Mouse (Mus musculus): Measurements from ENCODE around the gene Gimap9.

Gene Gimap9

GRCm38 (mm10) chr6:48675931-48676859, at the start of gene Gimap9:
Gene Gimap9, plus strand, starts transcription at chr6:48676129.
- DNase-seq (ENCODE audit: low spot score in 2 of 2): no peak

GRCm38 (mm10) chr6:48626464-48626863, 49.5 kb upstream of the Gimap9 start, which contains the start of gene AI854703:
Gene AI854703, plus strand, starts transcription at chr6:48626764.
- no peak for DNase-seq (ENCODE audit: low spot score in 2 of 2)

GRCm38 (mm10) chr6:48626984-48627383, 48.9 kb upstream of the Gimap9 start:
- peak; percentile 64 to 67 for DNase-seq (ENCODE audit: low spot score in 2 of 2)

GRCm38 (mm10) chr6:48627511-48627924, 48.4 kb upstream of the Gimap9 start:
- no peak for DNase-seq (ENCODE audit: low spot score in 2 of 2)

- no peak for DNase-seq (ENCODE audit: low spot score in 2 of 2)
Observed at GRCm38 (mm10) chr6:48628377-48628776, 47.6 kb upstream of the Gimap9 start.

GRCm38 (mm10) chr6:48628808-48629660, 46.9 kb upstream of the Gimap9 start:
- peak; percentile 44 to 51 for DNase-seq (ENCODE audit: low spot score in 2 of 2)

GRCm38 (mm10) chr6:48629661-48630034, 46.3 kb upstream of the Gimap9 start:
- DNase-seq (ENCODE audit: low spot score in 2 of 2): no peak

- no peak for DNase-seq (ENCODE audit: low spot score in 2 of 2)
Observed at GRCm38 (mm10) chr6:48630831-48631230, 45.1 kb upstream of the Gimap9 start.

- DNase-seq (ENCODE audit: low spot score in 2 of 2): no peak
Observed at GRCm38 (mm10) chr6:48635105-48635504, 40.8 kb upstream of the Gimap9 start.

GRCm38 (mm10) chr6:48636515-48636914, 39.4 kb upstream of the Gimap9 start:
- DNase-seq (ENCODE audit: low spot score in 2 of 2): no peak

- DNase-seq (ENCODE audit: low spot score in 2 of 2): no peak
Observed at GRCm38 (mm10) chr6:48637811-48638500, 38.0 kb upstream of the Gimap9 start.

GRCm38 (mm10) chr6:48638553-48638952, 37.4 kb upstream of the Gimap9 start:
- DNase-seq (ENCODE audit: low spot score in 2 of 2): no peak

- DNase-seq (ENCODE audit: low spot score in 2 of 2): no peak
Observed at GRCm38 (mm10) chr6:48641391-48641790, 34.5 kb upstream of the Gimap9 start.

GRCm38 (mm10) chr6:48642764-48643292, 33.1 kb upstream of the Gimap9 start:
- DNase-seq (ENCODE audit: low spot score in 2 of 2): no peak

GRCm38 (mm10) chr6:48645660-48646308, 30.1 kb upstream of the Gimap9 start:
- DNase-seq (ENCODE audit: low spot score in 2 of 2): no peak

GRCm38 (mm10) chr6:48646309-48646690, 29.6 kb upstream of the Gimap9 start:
- no peak for DNase-seq (ENCODE audit: low spot score in 2 of 2)

- no peak for DNase-seq (ENCODE audit: low spot score in 2 of 2)
Observed at GRCm38 (mm10) chr6:48646995-48647394, 28.9 kb upstream of the Gimap9 start, which contains the start of gene Gimap8. Gene Gimap8, plus strand, starts transcription at chr6:48647234.

GRCm38 (mm10) chr6:48647611-48648010, 28.3 kb upstream of the Gimap9 start:
- DNase-seq (ENCODE audit: low spot score in 2 of 2): no peak

GRCm38 (mm10) chr6:48648779-48649178, 27.1 kb upstream of the Gimap9 start:
- DNase-seq (ENCODE audit: low spot score in 2 of 2): no peak

- no peak for DNase-seq (ENCODE audit: low spot score in 2 of 2)
Observed at GRCm38 (mm10) chr6:48650041-48650440, 25.9 kb upstream of the Gimap9 start.

GRCm38 (mm10) chr6:48658721-48659120, 17.2 kb upstream of the Gimap9 start:
- no peak for DNase-seq (ENCODE audit: low spot score in 2 of 2)

All from right cerebral cortex, postnatal 36 days (tissue).